In the genomic region with DNA sequence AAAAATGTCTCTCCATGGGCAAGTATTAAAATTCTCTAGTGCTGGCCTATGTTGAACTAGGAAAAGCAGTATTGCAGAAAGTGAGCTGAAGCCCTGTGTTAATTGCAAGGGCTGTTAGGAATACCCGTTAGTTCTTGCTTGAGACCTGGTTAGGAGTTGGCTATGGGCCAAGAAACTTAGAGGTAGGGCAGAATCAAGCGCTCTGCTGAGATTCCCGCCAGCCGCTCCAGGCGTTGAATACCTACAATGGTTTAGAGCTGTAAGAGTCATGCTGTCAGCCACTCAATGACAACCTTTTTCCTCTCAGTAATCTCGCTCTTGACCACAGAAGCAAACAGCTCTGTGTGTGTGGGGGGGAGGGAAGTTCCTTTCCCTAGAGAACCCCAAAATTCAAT, we compare ENCODE assay signal across 13 mouse cellular contexts.
DNase-seq lines count a peak whose midpoint lies in the region; ATAC-seq lines count a peak whose summit lies in the region.
"Had no signal": no experiment of that assay in that cellular context is flagged by ENCODE, and none has a peak within 500 bp of the region (broad histone marks: within the 10 kb centered on the region; RNA-seq: fewer than 3 reads in every experiment).

No protein-coding gene starts in this region.

- no peaks in the 10 kb centered on the region for H3K27me3 ChIP-seq in kidney, embryonic 14.5 days (ENCODE audit: control insufficient read depth, insufficient read depth, low read length)
- H3K27me3 ChIP-seq: limb, embryonic 15.5 days; stomach, embryonic 15.5 days had no signal

- peak; percentile 6 for DNase-seq in embryo, embryonic 10.5 days (ENCODE audit: low spot score)
- no peak for DNase-seq in embryo, embryonic 9.5 days (ENCODE audit: extremely low spot score)
- peak; percentile 7 for DNase-seq in lung, postnatal 10 days
- no peak for DNase-seq in lung, adult 18-20 months
- peak; percentile 52 for DNase-seq in mesoderm, embryonic 11.5 days (ENCODE audit: low read depth, low spot score)
- DNase-seq in right cerebral cortex, postnatal 10 days (ENCODE audit: low spot score in 2 of 2): no peak
- DNase-seq in liver: no peak
- DNase-seq: right cerebral cortex, postnatal 25 days had no signal

- H3K4me2 ChIP-seq in kidney, embryonic 14.5 days (replicated peaks; ENCODE audit: low read depth, low read length): no peak overlapping the region
- H3K4me2 ChIP-seq: limb, embryonic 15.5 days; stomach, embryonic 15.5 days had no signal

- H3K4me3 ChIP-seq in kidney, embryonic 14.5 days (ENCODE audit: low read length): no peak overlapping the region
- H3K4me3 ChIP-seq: limb, embryonic 15.5 days; myocyte; stomach, embryonic 15.5 days had no signal

- H3K36me3 ChIP-seq in kidney, embryonic 14.5 days (ENCODE audit: control insufficient read depth, insufficient read depth, low read length): no peaks in the 10 kb centered on the region
- H3K36me3 ChIP-seq: G1E; limb, embryonic 15.5 days; stomach, embryonic 15.5 days had no signal

- H3K9me3 ChIP-seq in kidney, embryonic 14.5 days (ENCODE audit: control insufficient read depth, low read length): peaks cover 7% of the 10 kb centered on the region; the same call in 1 of the 2 replicates
- H3K9me3 ChIP-seq: G1E; limb, embryonic 15.5 days; stomach, embryonic 15.5 days had no signal

- H3K9ac ChIP-seq in kidney, embryonic 14.5 days (ENCODE audit: low read depth, low read length): no peak overlapping the region
- H3K9ac ChIP-seq: limb, embryonic 15.5 days; stomach, embryonic 15.5 days had no signal

- ATAC-seq in kidney, embryonic 14.5 days (ENCODE audit: low FRiP score, low TSS enrichment): peak; percentile 83

- no peaks in the 10 kb centered on the region for H3K4me1 ChIP-seq in kidney, embryonic 14.5 days (ENCODE audit: control insufficient read depth, insufficient read depth, low read length)
- H3K4me1 ChIP-seq: stomach, embryonic 15.5 days had no signal

- 32% methylated on average over 6 of the region's 6 CpGs for WGBS in kidney, embryonic 14.5 days

- peak overlapping the region; percentile 69; the same call in 1 of the 2 replicates for H3K27ac ChIP-seq in kidney, embryonic 14.5 days (ENCODE audit: low read depth, low read length)
- H3K27ac ChIP-seq: limb, embryonic 15.5 days; stomach, embryonic 15.5 days had no signal

Comparison
In these comparisons a context has a peak if more than half of its experiments do, and no peak if none do; other contexts are left out.
1. DNase-seq: peak in embryo, embryonic 10.5 days (single experiment), lung, postnatal 10 days (single experiment) and mesoderm, embryonic 11.5 days (single experiment); none in embryo, embryonic 9.5 days (single experiment), lung, adult 18-20 months (0 of 2), right cerebral cortex, postnatal 10 days (0 of 2) and liver (single experiment).